Mouse (Mus musculus): ENCODE data around the gene Gata3.

Gata3 gene

GRCm38 (mm10) chr2:9889651-9890183 is at the start of gene Gata3:
TSS of gene Gata3 (minus strand) at chr2:9890034.
- DNase-seq (ENCODE audit: extremely low spot score, low read depth, low spot score) = no peak

GRCm38 (mm10) chr2:9939250-9939649 is 49.4 kb upstream of the Gata3 start:
- DNase-seq (ENCODE audit: extremely low spot score, low read depth, low spot score) = no peak

- DNase-seq (ENCODE audit: extremely low spot score, low read depth, low spot score) = no peak
Observed at GRCm38 (mm10) chr2:9935965-9936364, 46.1 kb upstream of the Gata3 start.

GRCm38 (mm10) chr2:9926905-9927283 is 37.1 kb upstream of the Gata3 start:
- no peak for DNase-seq (ENCODE audit: extremely low spot score, low read depth, low spot score)

GRCm38 (mm10) chr2:9926194-9926904 is 36.5 kb upstream of the Gata3 start:
- no peak for DNase-seq (ENCODE audit: extremely low spot score, low read depth, low spot score)

- no peak for DNase-seq (ENCODE audit: extremely low spot score, low read depth, low spot score)
Observed at GRCm38 (mm10) chr2:9918691-9919471, 29.0 kb upstream of the Gata3 start.

GRCm38 (mm10) chr2:9917602-9918001 is 27.8 kb upstream of the Gata3 start:
- DNase-seq (ENCODE audit: extremely low spot score, low read depth, low spot score) = no peak

- DNase-seq (ENCODE audit: extremely low spot score, low read depth, low spot score) = no peak
Observed at GRCm38 (mm10) chr2:9905995-9906394, 16.2 kb upstream of the Gata3 start.

- DNase-seq (ENCODE audit: extremely low spot score, low read depth, low spot score) = no peak
Observed at GRCm38 (mm10) chr2:9903854-9904560, 14.2 kb upstream of the Gata3 start.

GRCm38 (mm10) chr2:9897846-9898245 is 8.0 kb upstream of the Gata3 start:
- DNase-seq (ENCODE audit: extremely low spot score, low read depth, low spot score) = no peak

- no peak for DNase-seq (ENCODE audit: extremely low spot score, low read depth, low spot score)
Observed at GRCm38 (mm10) chr2:9896097-9896770, 6.4 kb upstream of the Gata3 start.

GRCm38 (mm10) chr2:9894836-9895593 is 5.2 kb upstream of the Gata3 start:
- no peak for DNase-seq (ENCODE audit: extremely low spot score, low read depth, low spot score)

GRCm38 (mm10) chr2:9893272-9893953 is 3.6 kb upstream of the Gata3 start:
- DNase-seq (ENCODE audit: extremely low spot score, low read depth, low spot score) = no peak

- no peak for DNase-seq (ENCODE audit: extremely low spot score, low read depth, low spot score)
Observed at GRCm38 (mm10) chr2:9892541-9892940, 2.7 kb upstream of the Gata3 start.

GRCm38 (mm10) chr2:9890906-9891305 is 1.1 kb upstream of the Gata3 start:
- no peak for DNase-seq (ENCODE audit: extremely low spot score, low read depth, low spot score)

- no peak for DNase-seq (ENCODE audit: extremely low spot score, low read depth, low spot score)
Observed at GRCm38 (mm10) chr2:9890251-9890650, 417 bp upstream of the Gata3 start.

- DNase-seq (ENCODE audit: extremely low spot score, low read depth, low spot score) = no peak
Observed at GRCm38 (mm10) chr2:9888913-9889650, 752 bp downstream of the Gata3 start, which contains the start of gene 9230102O04Rik. TSS of gene 9230102O04Rik (minus strand) at chr2:9889540.

- DNase-seq (ENCODE audit: extremely low spot score, low read depth, low spot score) = no peak
Observed at GRCm38 (mm10) chr2:9887636-9888035, 2.2 kb downstream of the Gata3 start.
